Comparison of ENCODE assay signal across 8 mouse cellular contexts in genomic region chr9:63091101-63091921, GRCm38 (mm10). TPM values are rescaled to one million over a fixed set of nuclear protein-coding genes. Genes with fewer than 3 reads are reported as not detected.
A peak's percentile ranks its signal among the peaks of the same experiment; 100 is the strongest.
DNase-seq lines count a peak whose midpoint lies in the region; ATAC-seq lines count a peak whose summit lies in the region.

No protein-coding gene starts in this region.

- peaks cover 11% of the 10 kb centered on the region for H3K4me1 ChIP-seq in intestine, embryonic 15.5 days (replicated peaks)
- H3K4me1 ChIP-seq in liver, embryonic 13.5 days (replicated peaks), result peaks cover 5% of the 10 kb centered on the region
- H3K4me1 ChIP-seq in neural tube, embryonic 11.5 days (ENCODE audit: control insufficient read depth, insufficient read depth, low read length), result peaks cover 10% of the 10 kb centered on the region

- WGBS in intestine, embryonic 15.5 days, result 14% methylated on average over 23 of the region's 23 CpGs
- WGBS in liver, embryonic 13.5 days (ENCODE audit: insufficient replicate concordance), result 34% methylated on average over 23 of the region's 23 CpGs
- 19% methylated on average over 23 of the region's 23 CpGs for WGBS in neural tube, embryonic 11.5 days

- no peak overlapping the region for H3K4me3 ChIP-seq in intestine, embryonic 15.5 days (replicated peaks)
- H3K4me3 ChIP-seq in liver, embryonic 13.5 days (replicated peaks), result no peak overlapping the region
- no peak overlapping the region for H3K4me3 ChIP-seq in neural tube, embryonic 11.5 days (ENCODE audit: low read depth, low read length)

- peak; percentile 15 for DNase-seq in adrenal gland, postnatal 25 days
- DNase-seq in cerebellum, adult 9-11 months, result peak; percentile 26
- peak; percentile 96 for DNase-seq in heart, adult 11 months
- no peak for DNase-seq in liver, embryonic 13.5 days
- DNase-seq in neural tube, embryonic 11.5 days (ENCODE audit: low spot score), result peak; percentile 20
- no peak for DNase-seq in frontal cortex, postnatal 10 days (ENCODE audit: low spot score in 2 of 2)
- DNase-seq in spleen, adult 12 weeks (ENCODE audit: low spot score), result no peak

- H3K36me3 ChIP-seq in intestine, embryonic 15.5 days, result no peaks in the 10 kb centered on the region
- no peaks in the 10 kb centered on the region for H3K36me3 ChIP-seq in liver, embryonic 13.5 days
- H3K36me3 ChIP-seq in neural tube, embryonic 11.5 days (ENCODE audit: control insufficient read depth, insufficient read depth, low read length), result no peaks in the 10 kb centered on the region

- H3K27ac ChIP-seq in intestine, embryonic 15.5 days, result peak overlapping the region; percentile 87
- peak overlapping the region; percentile 18; the same call in 1 of the 2 replicates for H3K27ac ChIP-seq in liver, embryonic 13.5 days
- H3K27ac ChIP-seq in neural tube, embryonic 11.5 days (ENCODE audit: low read depth, low read length), result no peak overlapping the region

- no peak for ATAC-seq in intestine, embryonic 15.5 days
- no peak for ATAC-seq in liver, embryonic 13.5 days (ENCODE audit: low read depth)
- ATAC-seq in neural tube, embryonic 11.5 days (ENCODE audit: insufficient read depth, low FRiP score, low TSS enrichment), result no peak

- no peaks in the 10 kb centered on the region for H3K27me3 ChIP-seq in intestine, embryonic 15.5 days (replicated peaks)
- H3K27me3 ChIP-seq in liver, embryonic 13.5 days, result no peaks in the 10 kb centered on the region
- no peaks in the 10 kb centered on the region for H3K27me3 ChIP-seq in neural tube, embryonic 11.5 days (ENCODE audit: control insufficient read depth, insufficient read depth, low read length)

- H3K4me2 ChIP-seq in intestine, embryonic 15.5 days (replicated peaks), result peak overlapping the region; percentile 69
- peak overlapping the region; percentile 44 for H3K4me2 ChIP-seq in liver, embryonic 13.5 days
- peak overlapping the region; percentile 25 for H3K4me2 ChIP-seq in neural tube, embryonic 11.5 days (ENCODE audit: low read depth)

- H3K9ac ChIP-seq in intestine, embryonic 15.5 days, result peak overlapping the region; percentile 28; the same call in 1 of the 2 replicates
- H3K9ac ChIP-seq in liver, embryonic 13.5 days, result no peak overlapping the region
- 0 out of 2 replicates have a peak overlapping the region, but pooled peaks have one; percentile 0 for H3K9ac ChIP-seq in neural tube, embryonic 11.5 days (ENCODE audit: low read length)

- H3K9me3 ChIP-seq in intestine, embryonic 15.5 days, result no peaks in the 10 kb centered on the region
- H3K9me3 ChIP-seq in liver, embryonic 13.5 days (replicated peaks), result no peaks in the 10 kb centered on the region
- H3K9me3 ChIP-seq in neural tube, embryonic 11.5 days (ENCODE audit: control insufficient read depth, low read length), result no peaks in the 10 kb centered on the region

RNA-seq across cellular contexts. Expression of gene Skor1, which starts 57.5 kb away (rescaled TPM):
- total RNA-seq in adrenal gland, postnatal 25 days (2021), result 0.12 TPM in 1 of 2 replicates, not detected in the other
- not detected in 2 replicates for polyA plus RNA-seq in intestine, embryonic 15.5 days (2015; fragmentation: Nextera tagmentation; extraction: Ambion mirVana)
- polyA plus RNA-seq in liver, embryonic 13.5 days (2015; fragmentation: Nextera tagmentation; extraction: Ambion mirVana), result not detected in 2 replicates
- 7.6 and 7.7 TPM in 2 replicates for polyA plus RNA-seq in neural tube, embryonic 11.5 days (2014; fragmentation: Nextera tagmentation; extraction: Ambion mirVana)

Comparison
In these comparisons a context has a peak if more than half of its experiments do, and no peak if none do; other contexts are left out.
1. DNase-seq: peak in adrenal gland, postnatal 25 days (single experiment), cerebellum, adult 9-11 months (single experiment), heart, adult 11 months (single experiment) and neural tube, embryonic 11.5 days (single experiment); none in liver, embryonic 13.5 days (single experiment), frontal cortex, postnatal 10 days (0 of 2) and spleen, adult 12 weeks (single experiment).
2. Peak in every context shown above with its lines, with median percentiles within 50 percentile points of each other: H3K4me2 ChIP-seq.